Mouse (Mus musculus) MEL (cell line): ENCODE measurements at regions not wholly inside any gene's neighbourhood (a gene's known extent, or its start where the extent isn't known, plus 50 kb on each side); places are given as distances from the start of the nearest gene placed in this dataset.

Source experiments
- DNase-seq: peaks from one replicate; pipeline ENCODE4 v3.0.0; 2011; ENCODE audit warnings: low read depth, low spot score
- H3K27ac ChIP-seq: 2 replicates; pipeline ENCODE4 v1.5.1; 2012; ENCODE audit warnings: low read depth, mild to moderate bottlenecking, control low read depth, low read length, moderate library complexity; ENCODE audit not compliant: control insufficient read depth
- H3K27me3 ChIP-seq, 2 experiments: fragments of 150-350 bp in 1 of 2; sonication (generic) in 1 of 2; 2 replicates each; pipeline ENCODE4 v1.6.1; 2012; ENCODE audit warnings: low read length in 2 of 2, mild to moderate bottlenecking in 2 of 2, improper control_type of control experiment in 1 of 2, moderate library complexity in 1 of 2; ENCODE audit not compliant: insufficient read depth in 2 of 2, control insufficient read depth in 1 of 2
- H3K36me3 ChIP-seq, 2 experiments: 2 replicates each; pipeline ENCODE4 v1.6.1; 2012 to 2014; ENCODE audit warnings: low read length in 2 of 2, improper control_type of control experiment in 1 of 2, inconsistent platforms in 1 of 2, mild to moderate bottlenecking in 1 of 2; ENCODE audit not compliant: insufficient read depth in 2 of 2, control insufficient read depth in 1 of 2
- H3K4me1 ChIP-seq, 2 experiments: fragments of 150-350 bp in 1 of 2; sonication (generic) in 1 of 2; 2 replicates each; pipeline ENCODE4 v1.6.1; 2012; ENCODE audit warnings: low read length in 2 of 2, improper control_type of control experiment in 1 of 2, mild to moderate bottlenecking in 1 of 2; ENCODE audit not compliant: insufficient read depth in 2 of 2, control insufficient read depth in 1 of 2
- H3K4me3 ChIP-seq, 2 experiments: fragments of 150-350 bp in 1 of 2; sonication (generic) in 1 of 2; 2 replicates each; pipeline ENCODE4 v1.5.1; 2012; ENCODE audit warnings: low read depth in 2 of 2, low read length in 2 of 2, mild to moderate bottlenecking in 2 of 2, moderate library complexity in 2 of 2, control low read depth in 1 of 2, improper control_type of control experiment in 1 of 2; ENCODE audit not compliant: control insufficient read depth in 1 of 2, insufficient read depth in 1 of 2
- H3K79me2 ChIP-seq: 2 replicates; pipeline ENCODE4 v1.6.1; 2012; ENCODE audit warnings: mild to moderate bottlenecking, low read length, moderate library complexity; ENCODE audit not compliant: control insufficient read depth, poor library complexity, insufficient read depth
- H3K9ac ChIP-seq: 2 replicates; pipeline ENCODE4 v1.6.1; 2012; ENCODE audit warnings: low read depth, mild to moderate bottlenecking, control low read depth, low read length, moderate library complexity; ENCODE audit not compliant: control insufficient read depth, poor library complexity, severe bottlenecking
- H3K9me3 ChIP-seq: fragments of 150-350 bp; sonication (generic); replicated peaks from 2 replicates; pipeline ENCODE4 v1.6.1; 2012; ENCODE audit warnings: mild to moderate bottlenecking, low read length, improper control_type of control experiment, moderate library complexity; ENCODE audit not compliant: insufficient read depth
- CHD1 ChIP-seq: IDR thresholded peaks from 2 replicates; pipeline ENCODE4 v1.6.1; 2012; ENCODE audit warnings: low read depth, mild to moderate bottlenecking, inconsistent platforms, low read length, improper control_type of control experiment
- CTCF ChIP-seq, 3 experiments: IDR thresholded peaks in 2 of 3; conservative IDR thresholded peaks in 1 of 3; 2 replicates each; pipeline ENCODE4 v1.5.1; 2011 to 2012; ENCODE audit warnings: low read length in 3 of 3, low read depth in 2 of 3, mild to moderate bottlenecking in 2 of 3, improper control_type of control experiment in 1 of 3, inconsistent platforms in 1 of 3, mixed read lengths in 1 of 3, moderate library complexity in 1 of 3; ENCODE audit not compliant: control insufficient read depth in 1 of 3, insufficient read depth in 1 of 3, poor library complexity in 1 of 3, severe bottlenecking in 1 of 3
- E2F4 ChIP-seq: IDR thresholded peaks from 2 replicates; pipeline ENCODE4 v1.6.1; 2011; ENCODE audit warnings: low read depth, low read length, improper control_type of control experiment, borderline replicate concordance
- ELF1 ChIP-seq: IDR thresholded peaks from 2 replicates; pipeline ENCODE4 v1.6.1; 2014; ENCODE audit warnings: low read depth, mild to moderate bottlenecking, inconsistent platforms, low read length, improper control_type of control experiment, moderate library complexity
- EP300 ChIP-seq, 2 experiments: IDR thresholded peaks; 2 replicates each; pipeline ENCODE4 v1.6.1; 2011; ENCODE audit warnings: improper control_type of control experiment in 2 of 2, low read length in 2 of 2, low read depth in 1 of 2, mild to moderate bottlenecking in 1 of 2
- ETS1 ChIP-seq: IDR thresholded peaks from 2 replicates; pipeline ENCODE4 v1.6.1; 2012; ENCODE audit warnings: low read depth, mild to moderate bottlenecking, inconsistent platforms, low read length, improper control_type of control experiment, moderate library complexity
- GABPA ChIP-seq: IDR thresholded peaks from 2 replicates; pipeline ENCODE4 v1.6.1; 2012; ENCODE audit warnings: low read depth, mild to moderate bottlenecking, inconsistent platforms, low read length, improper control_type of control experiment, moderate library complexity
- GATA1 ChIP-seq: IDR thresholded peaks from 2 replicates; pipeline ENCODE4 v1.6.1; 2011; ENCODE audit warnings: low read depth, low read length, improper control_type of control experiment
- HCFC1 ChIP-seq: IDR thresholded peaks from 2 replicates; pipeline ENCODE4 v1.6.1; 2012; ENCODE audit warnings: low read depth, mild to moderate bottlenecking, inconsistent platforms, low read length, improper control_type of control experiment, moderate library complexity
- JUND ChIP-seq: IDR thresholded peaks from 2 replicates; pipeline ENCODE4 v1.6.1; 2011; ENCODE audit warnings: low read depth, mild to moderate bottlenecking, improper control_type of control experiment, low read length
- MAFK ChIP-seq: IDR thresholded peaks from 2 replicates; pipeline ENCODE4 v1.6.1; 2011; ENCODE audit warnings: low read depth, mild to moderate bottlenecking, low read length, improper control_type of control experiment, borderline replicate concordance
- MAZ ChIP-seq: IDR thresholded peaks from 2 replicates; pipeline ENCODE4 v1.6.1; 2012; ENCODE audit warnings: low read depth, mild to moderate bottlenecking, inconsistent platforms, low read length, improper control_type of control experiment
- MXI1 ChIP-seq: IDR thresholded peaks from 2 replicates; pipeline ENCODE4 v1.6.1; 2011; ENCODE audit warnings: mild to moderate bottlenecking, low read depth, low read length, improper control_type of control experiment
- MYC ChIP-seq: IDR thresholded peaks from 2 replicates; pipeline ENCODE4 v1.6.1; 2011; ENCODE audit warnings: low read depth, mild to moderate bottlenecking, low read length, improper control_type of control experiment, moderate library complexity
- NRF1 ChIP-seq: IDR thresholded peaks from 2 replicates; pipeline ENCODE4 v1.6.1; 2014; ENCODE audit warnings: low read depth, mild to moderate bottlenecking, inconsistent platforms, low read length, improper control_type of control experiment, moderate library complexity; ENCODE audit not compliant: poor library complexity, insufficient read depth, severe bottlenecking
- POLR2A ChIP-seq, 2 experiments: IDR thresholded peaks; 2 replicates each; pipeline ENCODE4 v1.6.1; 2011 to 2012; ENCODE audit warnings: low read length in 2 of 2, mild to moderate bottlenecking in 2 of 2, control low read depth in 1 of 2, improper control_type of control experiment in 1 of 2, low read depth in 1 of 2, moderate library complexity in 1 of 2; ENCODE audit not compliant: control insufficient read depth in 1 of 2, insufficient read depth in 1 of 2, poor library complexity in 1 of 2
- POLR2AphosphoS2 ChIP-seq: IDR thresholded peaks from 2 replicates; pipeline ENCODE4 v1.6.1; 2011; ENCODE audit warnings: low read length, improper control_type of control experiment
- SIN3A ChIP-seq: IDR thresholded peaks from 2 replicates; pipeline ENCODE4 v1.6.1; 2012; ENCODE audit warnings: low read length, improper control_type of control experiment, inconsistent platforms
- SMC3 ChIP-seq: IDR thresholded peaks from 2 replicates; pipeline ENCODE4 v1.6.1; 2011; ENCODE audit warnings: low read depth, low read length, improper control_type of control experiment
- TAL1 ChIP-seq: IDR thresholded peaks from 2 replicates; pipeline ENCODE4 v1.6.1; 2012; ENCODE audit warnings: mild to moderate bottlenecking, inconsistent platforms, low read length, moderate library complexity, mixed read lengths
- TBP ChIP-seq: IDR thresholded peaks from 2 replicates; pipeline ENCODE4 v1.8.0; 2011; ENCODE audit warnings: low read depth, low read length, improper control_type of control experiment
- USF1 ChIP-seq: IDR thresholded peaks from 2 replicates; pipeline ENCODE4 v1.6.1; 2014; ENCODE audit warnings: low read depth, mild to moderate bottlenecking, inconsistent platforms, low read length, improper control_type of control experiment, moderate library complexity
- ZKSCAN1 ChIP-seq: IDR thresholded peaks from 2 replicates; pipeline ENCODE4 v1.6.1; 2012; ENCODE audit warnings: low read depth, mild to moderate bottlenecking, inconsistent platforms, low read length, improper control_type of control experiment, moderate library complexity
- ZMIZ1 ChIP-seq: IDR thresholded peaks from 2 replicates; pipeline ENCODE4 v1.6.1; 2012; ENCODE audit warnings: low read depth, mild to moderate bottlenecking, inconsistent platforms, low read length, improper control_type of control experiment, moderate library complexity

DNA sequence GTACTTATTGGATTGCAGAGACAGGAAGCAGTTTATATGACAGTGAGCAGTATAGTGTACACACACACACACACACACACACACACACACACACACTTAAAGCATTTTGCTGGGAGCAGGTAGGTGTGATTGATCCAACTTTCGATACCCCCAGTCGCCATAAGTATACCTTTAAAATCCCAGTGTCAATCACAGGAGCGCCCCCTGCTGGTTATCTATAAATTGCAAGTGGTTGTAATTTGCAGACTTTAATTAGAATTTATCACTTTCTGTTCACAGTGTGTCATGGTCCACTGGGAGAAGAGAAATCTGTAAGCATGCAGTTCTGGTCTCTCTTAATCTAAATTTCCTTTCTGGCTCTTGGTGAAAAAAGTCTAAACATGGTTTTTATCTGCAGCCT lies 89.4 kb downstream of the Smgc start:
- H3K4me3 ChIP-seq: no peak overlapping the region
- no peaks in the 10 kb centered on the region for H3K27me3 ChIP-seq

DNA sequence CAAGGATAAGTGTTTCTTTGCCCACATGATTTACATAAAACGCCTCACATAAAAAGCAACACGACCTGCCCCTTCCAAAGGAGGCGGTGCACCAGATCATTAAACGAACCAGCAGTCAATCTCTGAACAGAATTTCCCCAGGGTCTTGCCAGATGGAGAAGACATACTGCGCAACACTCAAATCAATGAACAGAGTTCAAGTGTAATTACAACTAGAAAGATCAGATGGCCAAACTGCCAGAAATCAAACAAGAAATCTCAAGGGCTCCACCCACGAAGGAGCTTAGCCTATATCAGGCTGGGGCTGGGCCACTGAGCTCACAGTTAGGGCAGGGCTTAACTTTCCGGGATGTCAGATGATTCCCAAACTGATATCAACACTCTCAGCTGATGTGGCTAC lies 90.4 kb downstream of the Smgc start:
- Histone ChIP-seq H3K79me2 (no peaks in the 10 kb centered on the region), H3K27ac (no peak overlapping the region), H3K9ac (no peak overlapping the region), H3K9me3 (no peaks in the 10 kb centered on the region), H3K27me3 (no peaks in the 10 kb centered on the region), H3K36me3 (no peaks in the 10 kb centered on the region), H3K4me1 (no peaks in the 10 kb centered on the region), H3K4me3 (no peak overlapping the region)
- no peak for DNase-seq
- no peak for TF ChIP-seq USF1
- TF ChIP-seq E2F4: no peak
- no peak for TF ChIP-seq ZMIZ1
- TF ChIP-seq MXI1: no peak
- TF ChIP-seq GATA1: no peak
- TF ChIP-seq HCFC1: no peak
- no peak for TF ChIP-seq JUND
- TF ChIP-seq TBP: no peak
- no peak for TF ChIP-seq SIN3A
- TF ChIP-seq SMC3: no peak
- no peak for TF ChIP-seq ETS1
- no peak for TF ChIP-seq CTCF (IDR thresholded peaks at IDR 0.05 in 2 of 3, conservative IDR thresholded peaks at IDR 0.05 in 1 of 3; ENCODE audit: control insufficient read depth in 1 of 3, insufficient read depth in 1 of 3, low read depth in 2 of 3, low read length in 3 of 3, poor library complexity in 1 of 3, severe bottlenecking in 1 of 3)
- TF ChIP-seq TAL1: no peak
- no peak for TF ChIP-seq GABPA
- TF ChIP-seq EP300 (IDR thresholded peaks at IDR 0.05; ENCODE audit: low read depth in 1 of 2, low read length in 2 of 2): no peak
- no peak for TF ChIP-seq ELF1
- TF ChIP-seq CHD1: no peak
- no peak for TF ChIP-seq POLR2AphosphoS2
- TF ChIP-seq POLR2A (IDR thresholded peaks at IDR 0.05; ENCODE audit: control insufficient read depth in 1 of 2, insufficient read depth in 1 of 2, low read depth in 1 of 2, low read length in 2 of 2, poor library complexity in 1 of 2): no peak
- no peak for TF ChIP-seq MAFK

More for the DNA sequence above, 89.4 kb downstream of the Smgc start:
- H3K9ac ChIP-seq: no peak overlapping the region
- TF ChIP-seq CHD1 (no peak), JUND (no peak), POLR2A (IDR thresholded peaks at IDR 0.05; ENCODE audit: control insufficient read depth in 1 of 2, insufficient read depth in 1 of 2, low read depth in 1 of 2, low read length in 2 of 2, poor library complexity in 1 of 2) (no peak), MYC (no peak), SMC3 (no peak), MAZ (no peak), NRF1 (no peak), ZKSCAN1 (no peak)
- H3K27ac ChIP-seq: no peak overlapping the region
- no peaks in the 10 kb centered on the region for H3K9me3 ChIP-seq
- no peaks in the 10 kb centered on the region for H3K4me1 ChIP-seq
- DNase-seq: no peak
- no peaks in the 10 kb centered on the region for H3K36me3 ChIP-seq
- no peaks in the 10 kb centered on the region for H3K79me2 ChIP-seq
